Mouse (Mus musculus): Measurements from ENCODE around the gene Cep68.
A peak's percentile ranks its signal among the peaks of the same experiment; 100 is the strongest.

Gene Cep68

GRCm38 (mm10) chr11:20202299-20203011 lies 46.8 kb downstream of the Cep68 start:
- DNase-seq = no peak

DNA sequence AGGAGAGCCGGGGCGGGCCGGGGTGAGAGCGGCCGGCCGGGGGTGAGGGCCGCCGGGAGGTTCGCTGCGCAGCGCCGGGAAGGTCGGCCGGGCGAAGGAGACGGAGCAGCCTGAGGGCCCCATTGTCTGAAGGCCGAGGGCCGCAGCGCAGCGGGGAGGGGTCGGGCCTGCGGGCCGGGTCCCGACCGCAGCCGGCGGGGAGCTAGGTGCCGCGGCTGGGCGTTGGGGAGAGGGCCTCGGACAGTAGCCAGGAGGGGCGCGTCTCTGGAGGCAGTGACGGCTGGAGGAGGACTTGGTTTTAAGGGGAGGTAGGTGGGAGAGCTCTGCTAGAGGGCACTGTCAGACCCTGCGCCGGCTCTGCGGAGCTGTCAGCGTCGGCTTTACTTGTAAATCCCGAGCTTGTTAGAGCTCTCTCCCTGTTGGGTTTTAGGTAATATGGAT lies 47.5 kb downstream of the Cep68 start:
- DNase-seq = peak in 1 of 2 experiments; percentile 74

- DNase-seq = peak; percentile 100
Observed at GRCm38 (mm10) chr11:20200713-20201575, 48.3 kb downstream of the Cep68 start, which contains the start of gene Rab1a. TSS of gene Rab1a (plus strand) at chr11:20201432.

- no peak for DNase-seq
Observed at GRCm38 (mm10) chr11:20193100-20193736, 56.0 kb downstream of the Cep68 start.

DNA sequence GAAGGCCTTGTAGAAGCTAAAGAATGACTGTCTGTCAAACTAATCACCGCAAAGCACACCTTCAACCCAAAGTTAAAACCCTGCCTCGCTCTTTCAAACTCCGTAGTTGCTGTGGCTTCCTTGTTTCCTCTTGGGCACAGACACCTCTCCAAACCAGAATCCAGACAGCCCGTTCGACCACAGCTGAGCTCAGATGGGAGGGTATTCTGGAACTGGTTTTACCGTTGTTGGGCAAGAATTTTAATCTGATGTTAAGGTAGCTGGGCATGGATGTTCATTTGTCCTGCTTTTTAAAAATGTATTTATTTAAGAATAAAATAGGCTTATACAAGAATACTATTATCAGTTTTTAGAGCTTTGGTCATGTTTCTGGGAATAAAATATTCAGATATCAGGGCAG lies 62.0 kb downstream of the Cep68 start:
- DNase-seq = no peak

All from cerebellum, postnatal 14 days (tissue).